Mouse (Mus musculus): ENCODE measurements around the gene Tmem213. TPM values are rescaled to one million over a fixed set of nuclear protein-coding genes. Genes with fewer than 3 reads are reported as not detected.
A peak's percentile ranks its signal among the peaks of the same experiment; 100 is the strongest.

Tmem213 gene
- total and polyA plus RNA-seq, 2 experiments from 2014 or later, result not detected

GRCm38 (mm10) chr6:38139086-38139485 is 30.0 kb downstream of the Tmem213 start:
- no peak for ATAC-seq
- Histone ChIP-seq H3K4me1 (ENCODE audit: insufficient read depth) (no peaks in the 10 kb centered on the region; the same call in 1 of the 2 replicates), H3K9me3 (ENCODE audit: low read length) (no peaks in the 10 kb centered on the region), H3K4me3 (ENCODE audit: low read depth, low read length) (no peak overlapping the region), H3K27ac (ENCODE audit: low read depth, low read length) (no peak overlapping the region), H3K9ac (no peak overlapping the region), H3K27me3 (ENCODE audit: insufficient read depth, low read length) (no peaks in the 10 kb centered on the region), H3K4me2 (ENCODE audit: low read depth) (no peak overlapping the region), H3K36me3 (ENCODE audit: insufficient read depth) (peaks cover 60% of the 10 kb centered on the region)
- 89% methylated on average over 3 of the region's 3 CpGs for WGBS
- TF ChIP-seq CTCF (IDR thresholded peaks at IDR 0.05; ENCODE audit: low read depth), result no peak
- no peak for DNase-seq

- H3K36me3 ChIP-seq (ENCODE audit: insufficient read depth), result peaks cover 58% of the 10 kb centered on the region
Observed at GRCm38 (mm10) chr6:38140402-38140801, 31.3 kb downstream of the Tmem213 start.

GRCm38 (mm10) chr6:38144161-38144998 is 35.3 kb downstream of the Tmem213 start:
- no peak for TF ChIP-seq CTCF (IDR thresholded peaks at IDR 0.05; ENCODE audit: low read depth)
- Histone ChIP-seq H3K27ac (ENCODE audit: low read depth, low read length) (no peak overlapping the region), H3K9me3 (ENCODE audit: low read length) (no peaks in the 10 kb centered on the region), H3K9ac (no peak overlapping the region), H3K36me3 (ENCODE audit: insufficient read depth) (peaks cover 60% of the 10 kb centered on the region), H3K27me3 (ENCODE audit: insufficient read depth, low read length) (no peaks in the 10 kb centered on the region), H3K4me1 (ENCODE audit: insufficient read depth) (no peaks in the 10 kb centered on the region), H3K4me3 (ENCODE audit: low read depth, low read length) (no peak overlapping the region), H3K4me2 (ENCODE audit: low read depth) (no peak overlapping the region)
- ATAC-seq (no peak), DNase-seq (no peak)
- WGBS, result 67% methylated on average over 9 of the region's 9 CpGs

More at GRCm38 (mm10) chr6:38140402-38140801, 31.3 kb downstream of the Tmem213 start:
- Histone ChIP-seq H3K27ac (ENCODE audit: low read depth, low read length) (no peak overlapping the region), H3K4me1 (ENCODE audit: insufficient read depth) (no peaks in the 10 kb centered on the region), H3K9ac (no peak overlapping the region), H3K4me3 (ENCODE audit: low read depth, low read length) (no peak overlapping the region), H3K27me3 (ENCODE audit: insufficient read depth, low read length) (no peaks in the 10 kb centered on the region), H3K9me3 (ENCODE audit: low read length) (no peaks in the 10 kb centered on the region), H3K4me2 (ENCODE audit: low read depth) (no peak overlapping the region)
- DNase-seq (no peak), ATAC-seq (no peak)
- TF ChIP-seq CTCF (IDR thresholded peaks at IDR 0.05; ENCODE audit: low read depth), result no peak
- WGBS, result 89% methylated on average over 9 of the region's 9 CpGs

GRCm38 (mm10) chr6:38145463-38146065 is 36.5 kb downstream of the Tmem213 start:
- Histone ChIP-seq H3K4me1 (ENCODE audit: insufficient read depth) (no peaks in the 10 kb centered on the region), H3K36me3 (ENCODE audit: insufficient read depth) (peaks cover 61% of the 10 kb centered on the region), H3K4me3 (ENCODE audit: low read depth, low read length) (no peak overlapping the region), H3K9ac (no peak overlapping the region), H3K27me3 (ENCODE audit: insufficient read depth, low read length) (no peaks in the 10 kb centered on the region), H3K4me2 (ENCODE audit: low read depth) (no peak overlapping the region), H3K9me3 (ENCODE audit: low read length) (no peaks in the 10 kb centered on the region), H3K27ac (ENCODE audit: low read depth, low read length) (no peak overlapping the region)
- no peak; the same call in 1 of the 2 replicates for ATAC-seq
- peak; percentile 29 for DNase-seq
- WGBS, result 66% methylated on average over 8 of the region's 8 CpGs
- TF ChIP-seq CTCF (IDR thresholded peaks at IDR 0.05; ENCODE audit: low read depth), result no peak

- H3K4me2 ChIP-seq (ENCODE audit: low read depth), result no peak overlapping the region
- no peak overlapping the region for H3K27ac ChIP-seq (ENCODE audit: low read depth, low read length)
- H3K9ac ChIP-seq, result no peak overlapping the region
- DNase-seq, result no peak
- 87% methylated on average over 5 of the region's 5 CpGs for WGBS
- no peaks in the 10 kb centered on the region for H3K9me3 ChIP-seq (ENCODE audit: low read length)
- TF ChIP-seq CTCF (IDR thresholded peaks at IDR 0.05; ENCODE audit: low read depth), result no peak
- peaks cover 58% of the 10 kb centered on the region for H3K36me3 ChIP-seq (ENCODE audit: insufficient read depth)
- H3K27me3 ChIP-seq (ENCODE audit: insufficient read depth, low read length), result no peaks in the 10 kb centered on the region
- no peak overlapping the region for H3K4me3 ChIP-seq (ENCODE audit: low read depth, low read length)
- no peak for ATAC-seq
- H3K4me1 ChIP-seq (ENCODE audit: insufficient read depth), result no peaks in the 10 kb centered on the region
Observed at GRCm38 (mm10) chr6:38147301-38147700, 38.2 kb downstream of the Tmem213 start.

GRCm38 (mm10) chr6:38148626-38149025 is 39.6 kb downstream of the Tmem213 start:
- Histone ChIP-seq H3K27me3 (ENCODE audit: insufficient read depth, low read length) (no peaks in the 10 kb centered on the region), H3K36me3 (ENCODE audit: insufficient read depth) (peaks cover 57% of the 10 kb centered on the region), H3K27ac (ENCODE audit: low read depth, low read length) (no peak overlapping the region), H3K4me1 (ENCODE audit: insufficient read depth) (no peaks in the 10 kb centered on the region), H3K4me2 (ENCODE audit: low read depth) (no peak overlapping the region), H3K9me3 (ENCODE audit: low read length) (no peaks in the 10 kb centered on the region), H3K4me3 (ENCODE audit: low read depth, low read length) (no peak overlapping the region), H3K9ac (no peak overlapping the region)
- 91% methylated on average over 10 of the region's 10 CpGs for WGBS
- DNase-seq (no peak), ATAC-seq (no peak)
- no peak for TF ChIP-seq CTCF (IDR thresholded peaks at IDR 0.05; ENCODE audit: low read depth)

- no peaks in the 10 kb centered on the region for H3K4me1 ChIP-seq (ENCODE audit: insufficient read depth)
- no peak overlapping the region for H3K9ac ChIP-seq
- no peak for ATAC-seq
- H3K27ac ChIP-seq (ENCODE audit: low read depth, low read length), result no peak overlapping the region
- 78% methylated on average over 19 of the region's 19 CpGs for WGBS
- H3K36me3 ChIP-seq (ENCODE audit: insufficient read depth), result peaks cover 51% of the 10 kb centered on the region
- no peak overlapping the region for H3K4me3 ChIP-seq (ENCODE audit: low read depth, low read length)
- DNase-seq, result no peak
- no peak for TF ChIP-seq CTCF (IDR thresholded peaks at IDR 0.05; ENCODE audit: low read depth)
- H3K27me3 ChIP-seq (ENCODE audit: insufficient read depth, low read length), result no peaks in the 10 kb centered on the region
- H3K9me3 ChIP-seq (ENCODE audit: low read length), result no peaks in the 10 kb centered on the region
- no peak overlapping the region for H3K4me2 ChIP-seq (ENCODE audit: low read depth)
Observed at GRCm38 (mm10) chr6:38149483-38149882, 40.4 kb downstream of the Tmem213 start.
